Mouse (Mus musculus): ENCODE measurements around the gene Pcmt1.
"Not testable (repeated sequence)": the region's sequence is repeated elsewhere in the genome, so short reads cannot be mapped to it uniquely, and the experiment has no call there.

Gene Pcmt1

DNA sequence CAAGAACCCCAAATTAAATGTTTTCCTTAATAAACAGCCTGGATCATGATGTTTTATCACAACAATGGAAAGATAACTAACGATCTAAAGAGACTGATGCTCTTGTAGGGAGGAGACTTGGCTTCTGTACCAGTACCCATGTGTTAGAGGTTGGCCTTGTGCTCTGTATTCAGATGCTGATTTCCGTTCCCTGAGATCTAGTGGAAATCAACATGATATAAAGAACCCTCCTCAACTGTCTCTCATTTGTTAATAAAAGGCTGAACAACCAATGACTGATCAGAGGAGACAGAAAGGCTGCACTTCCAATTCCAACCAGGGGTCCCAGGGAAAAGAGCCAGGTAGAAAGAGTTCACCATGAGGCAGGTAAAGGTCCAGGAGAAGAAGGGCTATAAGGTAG, 35.0 kb downstream of the Pcmt1 start:
- DNase-seq (ENCODE audit: low spot score in 2 of 2): no peak

DNA sequence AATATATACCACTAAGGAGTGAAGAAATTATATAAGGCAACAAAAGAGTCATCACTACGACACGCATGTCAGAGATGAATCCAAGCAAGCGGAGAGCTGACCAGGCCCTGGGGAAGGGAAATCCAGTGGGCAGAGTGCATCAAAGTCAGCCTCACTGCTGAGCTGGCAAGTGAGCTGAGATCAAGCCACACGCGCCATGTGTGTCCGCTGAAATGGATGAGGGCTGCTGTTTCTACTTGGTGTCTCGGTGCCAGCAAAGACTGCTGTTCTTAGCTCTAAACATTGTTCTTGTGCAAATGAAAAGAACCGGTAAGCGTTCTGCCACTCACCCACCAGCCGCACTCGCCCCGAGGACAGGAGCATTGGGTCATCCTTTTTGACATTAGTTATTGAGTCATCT, 40.6 kb downstream of the Pcmt1 start:
- no peak for DNase-seq (ENCODE audit: low spot score in 2 of 2)

DNA sequence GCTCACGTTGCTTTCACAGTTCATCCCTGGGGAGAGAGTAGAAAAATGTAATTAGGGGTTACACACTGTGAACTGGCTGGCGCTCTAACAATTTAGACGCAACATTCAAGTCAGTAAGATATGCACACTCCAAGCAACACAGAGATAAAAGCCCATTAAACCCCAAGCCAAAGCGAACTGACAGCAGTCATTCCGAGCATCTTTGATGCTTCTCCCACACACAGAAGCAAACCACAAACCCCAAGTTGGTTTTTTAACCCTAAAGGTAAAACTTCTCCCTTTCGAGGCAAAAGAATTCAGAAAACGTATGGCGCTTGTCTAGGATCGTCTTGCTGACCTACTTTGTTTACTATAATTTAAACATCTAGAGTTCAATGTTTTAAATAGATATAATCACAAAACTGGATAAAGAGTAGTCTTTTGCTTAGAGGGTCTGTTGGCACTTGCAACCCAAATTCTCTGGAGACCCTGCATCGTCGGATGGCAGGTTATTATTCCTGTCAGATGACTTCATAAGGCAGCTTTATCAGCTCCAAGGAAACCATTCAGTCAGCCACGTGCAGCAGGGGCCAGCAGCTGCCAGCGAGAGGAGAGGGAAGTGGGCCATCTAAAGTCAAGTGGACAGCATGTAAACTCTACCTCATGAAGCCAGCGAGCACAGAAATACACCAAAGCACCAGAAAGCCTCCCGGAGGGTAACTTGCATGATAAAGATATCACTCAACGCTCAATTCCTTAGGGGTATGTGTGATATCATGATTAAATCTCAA, 49.8 kb downstream of the Pcmt1 start:
- no peak for DNase-seq (ENCODE audit: low spot score in 2 of 2)

DNA sequence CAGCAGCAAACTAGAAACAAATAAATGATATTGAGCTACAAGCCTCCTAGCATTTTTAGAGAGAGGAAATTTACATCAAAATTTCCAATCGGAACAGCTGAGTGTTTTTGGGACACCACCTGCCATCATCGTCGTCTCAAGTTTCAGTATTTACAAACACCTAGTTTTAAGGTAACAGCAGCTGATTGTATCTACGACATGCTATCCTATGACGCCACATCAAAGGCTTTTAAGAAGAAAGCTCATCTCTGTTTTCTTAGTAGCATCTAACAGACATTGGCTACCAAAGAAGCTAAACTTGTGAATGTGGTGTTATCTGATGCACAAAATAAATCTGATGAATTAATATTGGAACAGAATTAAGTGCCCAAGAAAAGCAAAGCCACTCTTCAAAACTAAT, 50.6 kb downstream of the Pcmt1 start:
- DNase-seq (ENCODE audit: low spot score in 2 of 2): no peak

DNA sequence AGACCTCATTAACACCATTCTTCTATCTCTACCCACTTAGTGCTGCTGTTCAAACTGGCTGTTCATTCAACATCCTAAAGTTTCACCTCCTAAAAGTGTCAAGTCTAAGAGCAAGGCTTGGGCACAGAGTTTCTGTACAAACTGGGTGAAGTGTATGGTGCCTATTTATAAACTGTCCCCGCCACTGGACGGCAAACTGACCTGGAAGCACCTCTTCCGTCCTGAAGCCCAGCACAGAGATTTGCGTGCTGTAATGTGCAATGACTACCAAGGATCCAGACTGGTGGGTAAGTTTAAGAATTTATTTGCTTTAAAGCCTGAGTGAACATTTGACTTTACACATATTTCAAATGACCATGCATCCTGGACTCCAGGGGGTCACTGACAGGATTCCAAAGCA, 51.8 kb downstream of the Pcmt1 start:
- DNase-seq (ENCODE audit: low spot score in 2 of 2): no peak

DNA sequence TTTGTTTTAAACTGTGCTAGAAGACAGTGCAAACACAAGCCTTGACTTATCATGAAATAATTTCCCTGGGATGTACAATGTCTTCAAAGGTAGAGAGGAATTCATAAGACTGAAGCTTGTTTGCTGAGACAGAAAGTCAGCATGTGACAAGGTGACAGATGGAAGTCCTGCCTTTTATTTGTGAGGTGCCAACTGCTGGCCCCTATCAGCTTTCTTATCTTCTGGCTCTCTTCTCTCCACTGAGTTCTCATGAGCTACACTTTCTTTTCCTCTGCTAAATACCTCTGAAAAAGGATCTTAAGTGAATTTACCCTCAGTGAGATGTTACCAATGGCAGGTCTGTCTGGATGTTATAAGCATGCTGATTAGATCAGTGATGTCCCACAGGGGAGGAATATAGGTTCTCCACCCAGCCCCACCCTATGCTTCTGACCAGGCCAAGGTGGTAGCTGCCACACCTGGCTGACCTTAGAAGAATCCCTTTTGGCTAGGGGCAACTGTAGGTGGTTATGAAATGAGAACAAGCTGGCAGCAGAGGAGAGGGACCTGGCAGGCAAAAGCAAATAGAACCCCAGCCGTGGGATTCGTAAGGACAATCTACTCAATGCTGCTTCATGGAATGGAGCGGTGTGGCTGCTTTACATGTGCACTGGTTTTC, 56.9 kb downstream of the Pcmt1 start:
- DNase-seq (ENCODE audit: low spot score in 2 of 2): no peak

DNA sequence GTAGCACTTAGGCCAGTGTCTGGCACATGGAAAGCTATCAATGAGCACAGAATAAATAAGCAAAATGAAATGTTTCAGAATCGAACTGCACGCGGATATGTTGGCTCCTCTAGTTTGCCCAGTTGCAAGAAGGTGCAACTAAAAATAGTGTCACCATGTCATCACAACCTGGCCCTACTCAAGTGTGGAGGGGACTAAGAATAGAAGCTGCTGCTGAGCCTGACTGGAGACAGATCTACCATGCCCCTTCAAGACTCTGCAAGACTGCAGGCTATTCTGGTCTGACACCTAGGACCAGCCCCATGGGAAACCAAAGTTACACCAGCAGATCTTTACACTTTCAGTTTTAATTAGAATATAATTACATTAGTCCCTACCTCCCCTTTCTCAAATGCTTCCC, 58.6 kb downstream of the Pcmt1 start:
- no peak for DNase-seq (ENCODE audit: low spot score in 2 of 2)

DNA sequence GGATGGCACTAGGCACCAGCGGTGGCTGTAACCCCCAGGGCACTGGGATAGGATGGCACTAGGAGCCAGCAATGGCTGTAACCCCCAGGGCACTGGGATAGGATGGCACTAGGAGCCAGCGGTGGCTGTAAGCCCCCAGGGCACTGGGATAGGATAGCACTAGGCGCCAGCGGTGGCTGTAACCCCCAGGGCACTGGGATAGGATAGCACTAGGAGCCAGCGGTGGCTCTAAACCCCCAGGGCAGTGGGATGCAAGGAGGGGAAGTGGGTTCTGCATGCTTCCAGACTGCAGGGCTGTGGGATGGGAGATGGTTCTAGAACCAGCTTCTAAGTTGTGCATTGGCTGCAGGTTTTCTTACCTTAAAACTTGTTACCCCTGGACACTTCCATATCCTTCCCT, 60.2 kb downstream of the Pcmt1 start:
- no peak for DNase-seq (ENCODE audit: low spot score in 2 of 2)

DNA sequence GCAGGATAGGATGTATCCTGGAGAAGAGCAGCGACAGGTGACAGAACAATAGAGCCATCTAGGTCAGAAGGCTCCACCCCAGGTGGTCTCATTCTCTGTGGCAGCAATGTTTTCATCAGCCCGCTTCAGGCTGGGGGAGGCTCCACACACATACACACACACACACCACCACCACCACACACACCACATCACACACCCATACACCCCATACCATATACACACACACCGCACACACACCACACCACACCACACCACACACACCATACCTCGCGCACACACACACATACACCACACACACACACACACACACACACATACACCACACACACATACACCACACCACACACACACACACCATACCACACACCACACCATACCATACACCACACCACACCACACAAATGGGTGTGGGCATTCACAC, 61.1 kb downstream of the Pcmt1 start:
- DNase-seq (ENCODE audit: low spot score in 2 of 2): no peak

DNA sequence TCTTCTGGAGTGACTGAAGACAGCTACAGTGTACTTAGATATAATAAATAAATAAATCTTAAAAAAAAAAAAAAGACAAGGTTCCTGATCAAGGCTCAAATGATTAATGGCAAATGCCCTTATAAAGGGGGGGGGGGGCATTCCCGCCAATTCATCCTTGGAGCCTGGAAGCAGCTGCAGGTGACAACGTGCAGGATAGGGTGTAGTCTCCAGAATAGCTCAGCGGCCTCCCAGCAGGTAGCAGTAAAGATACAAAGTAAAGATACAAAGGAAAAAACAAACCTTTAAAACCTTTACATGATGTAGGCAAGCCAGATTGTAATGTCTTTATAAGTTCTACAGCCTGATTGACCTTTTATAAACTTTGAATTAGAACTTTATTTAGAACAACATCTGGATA, 63.4 kb downstream of the Pcmt1 start:
- not testable (repeated sequence) for DNase-seq (ENCODE audit: low spot score in 2 of 2)

DNA sequence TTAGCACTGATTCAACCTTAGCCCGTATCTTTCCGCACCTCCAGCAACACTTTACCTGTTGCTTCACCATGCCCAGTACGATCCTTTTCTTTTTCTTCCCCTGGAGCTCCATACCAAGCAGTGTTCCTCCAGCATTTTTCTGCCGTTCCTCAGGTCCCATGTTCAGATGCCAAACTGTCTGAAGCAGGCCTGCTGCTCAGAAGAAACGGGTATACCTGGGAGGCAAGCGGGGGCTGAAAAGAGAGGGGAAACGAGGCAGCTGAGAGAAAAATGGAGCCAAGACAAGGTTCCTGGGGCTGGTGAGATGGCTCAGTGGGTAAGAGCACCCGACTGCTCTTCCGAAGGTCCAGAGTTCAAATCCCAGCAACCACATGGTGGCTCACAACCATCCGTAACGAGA, 63.8 kb downstream of the Pcmt1 start:
- not testable (repeated sequence) for DNase-seq (ENCODE audit: low spot score in 2 of 2)

DNA sequence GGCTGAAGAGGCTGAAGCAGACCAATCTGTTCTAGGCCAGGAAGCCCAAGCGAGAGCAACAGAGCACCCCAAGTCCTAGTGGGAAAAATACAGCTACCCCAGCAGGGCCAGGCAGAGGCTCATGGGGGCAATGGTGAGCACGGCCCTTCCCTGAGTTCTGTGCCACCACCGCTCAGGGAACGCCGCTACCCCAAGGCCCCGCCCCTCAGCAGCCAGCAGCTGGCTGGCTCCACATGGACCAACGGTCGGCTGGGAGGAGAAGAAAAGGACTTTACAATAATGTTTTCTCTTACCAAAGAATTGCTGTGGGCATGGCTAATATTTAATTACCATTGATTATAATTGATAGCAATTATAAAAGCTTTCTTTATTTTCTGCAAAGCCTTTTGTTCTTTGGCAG, 66.1 kb downstream of the Pcmt1 start:
- DNase-seq (ENCODE audit: low spot score in 2 of 2): no peak

DNA sequence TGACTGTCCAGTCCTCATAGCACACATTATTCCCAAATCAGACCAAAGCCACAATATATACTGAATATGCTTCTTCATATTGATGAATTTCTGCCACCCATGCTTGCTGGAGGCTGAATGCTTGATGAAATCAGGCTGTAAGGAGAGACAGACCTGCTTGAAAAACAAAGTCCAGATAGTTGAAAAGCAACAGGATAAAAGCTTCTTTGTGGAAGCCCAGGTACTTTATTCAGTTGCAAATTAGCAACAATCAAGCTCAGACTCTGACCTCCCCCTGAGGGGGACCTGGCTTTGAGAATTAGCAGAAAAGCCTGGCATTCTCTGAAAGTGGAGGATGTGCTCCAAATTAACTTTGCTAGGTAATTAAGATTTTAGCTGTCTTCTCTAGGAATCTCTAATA, 68.7 kb downstream of the Pcmt1 start:
- DNase-seq (ENCODE audit: low spot score in 2 of 2): not testable (repeated sequence)

DNA sequence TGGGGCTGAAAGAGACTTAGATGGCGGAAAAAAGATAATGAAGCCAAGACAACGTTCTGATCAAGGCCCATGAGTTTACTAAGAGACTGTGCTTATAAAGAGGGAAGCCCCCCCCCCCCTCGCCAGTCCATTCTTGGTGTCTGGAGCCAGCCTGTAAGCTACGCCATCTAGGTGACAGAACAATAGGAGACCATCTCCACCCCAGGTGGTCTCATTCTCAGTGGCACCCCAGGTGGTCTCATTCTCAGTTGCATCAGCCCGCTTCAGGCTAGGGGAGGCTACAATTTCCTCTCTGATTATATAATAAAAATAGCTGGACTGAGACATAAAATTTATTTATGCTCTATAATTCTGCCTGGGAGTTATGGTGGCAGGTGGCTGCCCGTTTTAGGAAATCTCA, 69.3 kb downstream of the Pcmt1 start:
- DNase-seq (ENCODE audit: low spot score in 2 of 2): no peak

DNA sequence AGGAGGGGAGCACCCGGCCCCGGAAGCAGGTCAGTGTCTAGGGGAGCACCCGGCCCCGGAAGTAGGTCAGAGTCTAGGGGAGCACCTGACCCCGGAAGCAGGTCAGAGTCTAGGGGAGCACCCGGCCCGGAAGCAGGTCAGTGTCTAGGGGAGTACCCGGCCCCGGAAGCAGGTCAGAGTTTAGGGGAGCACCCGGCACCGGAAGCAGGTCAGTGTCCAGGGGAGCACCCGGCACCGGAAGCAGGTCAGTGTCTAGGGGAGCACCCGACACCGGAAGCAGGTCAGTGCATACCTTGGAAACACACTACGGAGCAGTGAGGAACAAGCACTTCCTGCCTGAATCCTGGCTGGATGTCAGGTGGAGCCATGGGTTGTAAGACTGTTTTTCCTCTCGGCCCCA, 72.3 kb downstream of the Pcmt1 start:
- DNase-seq (ENCODE audit: low spot score in 2 of 2): no peak

DNA sequence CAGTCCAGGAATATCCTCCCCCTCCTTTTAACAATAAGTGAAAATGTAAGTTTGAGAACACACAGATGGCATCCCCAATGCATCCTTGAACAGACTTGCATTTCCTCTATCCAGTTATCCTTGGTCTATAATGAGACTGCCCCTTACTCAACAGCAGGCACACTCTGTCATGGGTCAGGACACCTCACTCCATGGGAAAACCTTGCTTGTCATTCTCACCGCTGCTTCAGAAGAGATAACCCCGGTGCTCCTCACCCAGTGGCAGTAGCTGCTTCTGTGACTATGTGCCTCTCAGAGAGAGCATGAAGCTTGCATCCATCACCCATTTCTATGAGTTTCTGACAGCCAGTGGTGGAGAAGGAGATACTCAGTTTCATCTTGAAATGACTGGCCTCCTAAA, 74.5 kb downstream of the Pcmt1 start:
- no peak for DNase-seq (ENCODE audit: low spot score in 2 of 2)

DNA sequence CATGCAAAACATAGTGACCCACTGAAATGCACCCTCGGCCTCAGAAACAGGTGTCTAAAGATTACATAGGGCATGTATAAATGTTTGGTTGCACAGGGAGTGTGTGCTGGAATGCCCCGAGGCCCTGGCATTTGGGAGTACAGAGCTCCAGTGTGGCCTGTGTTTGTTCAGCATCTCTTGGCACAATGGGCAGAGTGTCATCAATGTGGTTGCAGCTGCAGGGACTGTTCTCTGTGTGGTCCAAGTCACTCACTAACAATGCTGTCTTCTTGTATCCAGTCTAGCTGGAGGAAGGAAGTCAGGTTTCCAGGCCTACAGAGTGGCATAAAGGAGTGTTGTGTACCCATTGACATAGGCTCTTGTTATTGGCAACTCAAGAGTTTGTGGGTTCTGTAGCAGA, 75.8 kb downstream of the Pcmt1 start:
- DNase-seq (ENCODE audit: low spot score in 2 of 2): no peak

DNA sequence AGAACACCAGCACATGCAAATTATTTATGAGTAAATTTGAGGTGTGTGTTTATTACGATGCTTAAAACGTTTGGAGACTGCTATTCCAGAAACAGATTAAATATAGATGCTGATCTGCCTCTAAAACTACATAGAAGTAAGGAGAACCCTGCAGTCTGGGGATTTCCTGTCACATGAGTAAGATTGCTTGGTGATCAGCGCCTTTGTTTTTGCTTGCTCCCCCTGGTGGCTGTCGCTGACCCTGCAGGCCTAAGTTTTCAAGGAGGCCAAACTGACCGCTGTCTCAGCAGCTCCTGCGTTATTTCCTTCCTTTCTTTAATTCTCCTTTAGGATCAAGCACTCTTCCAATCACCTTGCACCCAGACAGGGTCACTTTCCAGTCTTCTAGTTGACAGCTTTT, 80.3 kb downstream of the Pcmt1 start:
- DNase-seq (ENCODE audit: low spot score in 2 of 2): peak; percentile 61 to 87

DNA sequence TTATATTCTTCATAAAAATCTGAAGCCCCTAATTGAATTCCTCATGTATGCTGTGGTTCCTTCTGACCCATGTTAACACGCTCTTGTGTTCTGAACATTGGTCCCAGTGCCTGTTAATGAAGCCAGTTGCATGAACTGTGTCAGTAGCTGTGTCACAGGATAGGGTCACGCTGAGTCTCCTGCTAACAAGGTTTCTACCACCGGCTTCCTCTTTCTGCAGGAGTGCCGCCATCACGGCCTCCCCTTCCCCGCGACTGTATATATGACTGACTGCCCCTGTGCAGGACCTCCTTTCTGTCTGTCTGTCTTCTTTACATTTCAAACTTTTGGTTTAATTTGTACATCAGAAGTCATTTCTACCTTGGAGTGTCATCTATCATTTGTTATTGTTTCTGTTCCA, 82.8 kb downstream of the Pcmt1 start:
- DNase-seq (ENCODE audit: low spot score in 2 of 2): no peak

DNA sequence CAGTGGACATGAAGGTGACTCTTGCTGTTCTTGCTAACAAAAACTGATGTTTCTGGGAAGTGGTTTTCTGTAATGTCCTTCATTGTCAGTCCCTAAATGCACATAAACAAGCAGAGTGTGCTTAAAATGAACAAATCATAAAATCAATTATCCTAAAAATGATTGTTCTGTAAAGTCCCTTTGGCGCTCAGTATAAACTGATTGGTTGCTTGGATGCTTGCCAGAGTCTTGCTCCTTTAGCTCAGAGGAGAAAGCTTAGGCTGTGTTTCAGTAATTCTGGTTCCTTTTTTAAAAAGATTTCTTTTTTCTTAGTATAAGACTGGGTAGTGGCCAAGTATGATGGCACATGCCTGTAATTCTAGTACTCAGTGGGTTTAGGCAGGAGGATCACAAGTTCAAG, 84.7 kb downstream of the Pcmt1 start:
- no peak for DNase-seq (ENCODE audit: low spot score in 2 of 2)

DNA sequence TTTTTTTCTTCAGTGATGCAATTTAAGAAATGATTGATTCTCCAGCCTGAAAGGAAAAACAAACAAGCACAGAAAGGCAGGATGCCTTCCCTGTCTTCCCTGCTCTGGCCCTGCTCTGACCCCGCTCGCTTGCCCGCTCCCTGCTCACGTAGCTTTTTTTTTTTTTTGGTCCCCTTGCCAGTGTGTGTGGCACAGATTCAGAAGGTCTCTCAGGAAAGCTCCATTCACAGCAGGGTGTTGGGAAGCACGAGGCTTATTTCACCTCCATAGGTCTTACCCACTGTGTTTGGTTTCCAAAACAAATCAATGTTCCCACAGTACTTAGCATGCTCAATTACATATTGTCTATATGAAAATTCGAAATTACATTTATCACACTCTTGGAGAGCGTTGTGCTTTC, 86.1 kb downstream of the Pcmt1 start:
- no peak for DNase-seq (ENCODE audit: low spot score in 2 of 2)

DNA sequence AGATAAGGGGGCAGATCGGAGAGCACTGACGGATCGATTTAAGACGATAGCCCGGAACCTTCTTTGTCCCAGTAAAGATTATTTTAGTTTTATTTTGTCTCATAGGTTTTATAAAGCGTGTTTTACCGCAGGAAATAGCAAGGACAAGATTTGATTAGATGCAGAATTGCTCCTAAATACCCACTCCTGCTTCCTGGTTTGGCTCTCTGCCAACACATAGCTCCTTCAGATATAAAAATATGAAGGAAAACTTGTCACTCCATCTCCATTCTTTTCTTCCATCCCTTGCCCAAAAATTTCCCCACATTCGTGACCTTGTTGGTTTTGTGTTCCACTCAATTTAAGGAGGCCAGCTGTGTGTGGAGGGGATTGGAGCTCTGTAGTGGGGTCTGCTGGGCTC, 90.1 kb downstream of the Pcmt1 start:
- DNase-seq (ENCODE audit: low spot score in 2 of 2): no peak

DNA sequence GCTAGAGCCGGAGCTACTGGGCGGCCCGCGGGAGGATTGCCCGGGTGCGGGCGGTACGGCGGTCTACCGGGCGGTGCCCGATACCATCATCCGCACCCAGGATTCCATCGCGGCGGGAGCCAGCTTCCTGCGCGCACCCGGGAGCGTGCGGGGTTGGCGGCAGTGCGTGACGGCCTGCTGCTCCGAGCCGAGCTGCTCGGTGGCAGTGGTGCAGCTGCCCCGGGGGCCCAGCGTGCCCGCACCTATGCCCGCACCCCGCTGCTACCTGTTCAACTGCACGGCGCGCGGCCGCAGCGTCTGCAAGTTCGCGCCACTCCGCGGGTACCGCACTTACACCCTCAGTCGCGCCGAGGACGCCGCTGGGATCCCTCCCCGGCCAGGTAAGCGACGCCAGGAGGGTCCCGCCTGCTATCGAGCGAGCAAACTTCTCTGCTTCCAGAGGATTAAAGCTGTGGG, 90.7 kb downstream of the Pcmt1 start:
- DNase-seq (ENCODE audit: low spot score in 2 of 2): peak in 1 of 2 experiments; percentile 67
